Mouse (Mus musculus) heart, adult 8-10 months (tissue): Measurements from ENCODE around the gene Gch1. TPM values are rescaled to one million over a fixed set of nuclear protein-coding genes. Genes with fewer than 3 reads are reported as not detected.
"Not testable (repeated sequence)": the region's sequence is repeated elsewhere in the genome, so short reads cannot be mapped to it uniquely, and the experiment has no call there.

ENCODE experiments used
- DNase-seq: peaks from one replicate; pipeline ENCODE4 v3.0.0; 2022; ENCODE audit warnings: low spot score
- total RNA-seq, 4 experiments: library from RNA; stranded (reverse); gene quantifications; 2 replicates each; pipeline ENCODE4 v1.2.4; 2022

The Gch1 gene
- total RNA-seq, 4 experiments from 2014 or later: 5.5 to 6.8 (median 6.4) TPM

- no peak for DNase-seq
Observed at GRCm38 (mm10) chr14:47165741-47166140, 23.5 kb downstream of the Gch1 start.

GRCm38 (mm10) chr14:47165117-47165516, 24.1 kb downstream of the Gch1 start:
- DNase-seq: no peak

DNA sequence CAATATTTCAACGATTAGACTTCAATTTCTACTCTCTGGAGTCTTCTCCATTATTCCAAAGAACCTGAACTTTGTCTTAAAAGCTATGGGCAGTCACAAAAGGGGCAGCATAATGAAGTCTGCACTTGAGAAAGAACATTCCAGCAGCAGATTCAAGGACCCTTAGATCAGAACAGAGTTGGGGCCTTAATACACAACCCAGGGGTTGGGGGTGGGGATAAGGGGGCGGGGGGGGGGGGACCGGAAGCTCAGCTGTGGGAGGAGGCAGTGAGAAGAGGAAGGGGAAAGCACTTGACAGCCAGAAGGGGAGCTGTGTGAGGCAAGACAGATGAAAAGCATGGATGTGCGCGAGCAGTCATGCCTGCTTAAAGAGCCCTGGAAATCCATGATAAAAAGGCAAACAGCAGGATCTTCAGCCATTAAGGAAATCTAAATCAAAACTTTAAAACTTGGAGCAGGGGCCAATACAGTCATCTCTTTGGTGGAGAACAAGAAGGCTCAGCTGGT, 27.2 kb downstream of the Gch1 start:
- DNase-seq: no peak

GRCm38 (mm10) chr14:47160051-47160640, 29.1 kb downstream of the Gch1 start:
- DNase-seq: no peak

GRCm38 (mm10) chr14:47154303-47154702, 34.9 kb downstream of the Gch1 start:
- DNase-seq: no peak

DNA sequence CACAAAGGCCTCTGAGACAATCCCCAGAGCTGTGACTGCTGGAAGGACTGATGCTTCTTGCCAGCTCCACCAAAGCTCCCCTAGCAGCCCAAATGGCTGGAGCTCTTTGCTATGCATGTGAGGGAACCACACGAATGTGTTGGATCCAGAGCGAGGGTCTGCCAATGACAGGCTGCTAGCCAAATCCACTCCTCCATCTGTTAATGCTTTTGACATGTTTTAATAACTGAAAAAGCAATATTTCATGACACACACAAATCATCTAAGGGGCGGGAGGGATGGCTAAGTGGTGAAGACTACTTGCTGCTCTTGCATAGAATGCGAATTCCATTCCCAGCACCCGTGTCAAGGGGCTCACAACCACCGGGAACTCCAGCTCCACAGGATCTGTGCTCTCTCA, 37.9 kb downstream of the Gch1 start:
- no peak for DNase-seq

- no peak for DNase-seq
Observed at GRCm38 (mm10) chr14:47144326-47144725, 44.9 kb downstream of the Gch1 start.

DNA sequence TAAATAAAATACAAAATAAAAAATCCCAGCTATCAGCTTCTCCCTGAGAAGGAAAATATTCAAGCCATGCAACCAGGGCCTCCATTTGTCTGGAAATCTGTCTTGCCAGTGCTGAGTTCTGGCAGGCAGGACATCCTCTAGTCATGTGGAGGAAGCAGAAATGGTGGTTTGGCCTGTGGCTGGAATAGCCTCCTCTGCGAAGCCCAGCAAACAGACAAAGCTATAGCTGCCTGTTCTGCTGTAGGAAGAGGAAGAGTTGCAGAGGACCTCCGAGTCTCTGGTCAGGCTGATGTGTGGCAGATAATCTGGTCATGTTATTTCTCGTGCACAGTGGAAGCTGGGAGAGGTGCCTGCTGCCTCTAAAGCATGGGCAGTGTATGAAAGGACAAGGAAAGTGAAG, 50.4 kb downstream of the Gch1 start:
- DNase-seq: no peak

DNA sequence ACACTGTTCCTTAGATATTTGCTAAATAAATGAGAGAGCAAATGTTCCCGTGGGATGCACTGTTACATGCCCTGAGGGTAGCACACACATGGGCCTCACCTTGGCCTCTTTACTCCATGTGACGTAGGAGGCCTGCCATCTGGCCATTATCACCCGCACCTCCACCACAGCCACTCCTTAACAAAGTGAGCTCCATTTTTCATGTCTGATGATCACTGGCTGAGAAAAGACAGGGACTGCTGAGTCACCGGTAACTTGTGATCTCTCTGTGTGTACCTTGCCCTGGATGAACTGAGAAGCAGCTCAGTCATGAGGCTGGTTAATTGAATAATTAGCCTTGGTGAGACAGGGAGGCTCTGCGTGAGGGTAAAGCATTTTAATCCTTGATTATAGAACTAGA, 52.6 kb downstream of the Gch1 start:
- no peak for DNase-seq

DNA sequence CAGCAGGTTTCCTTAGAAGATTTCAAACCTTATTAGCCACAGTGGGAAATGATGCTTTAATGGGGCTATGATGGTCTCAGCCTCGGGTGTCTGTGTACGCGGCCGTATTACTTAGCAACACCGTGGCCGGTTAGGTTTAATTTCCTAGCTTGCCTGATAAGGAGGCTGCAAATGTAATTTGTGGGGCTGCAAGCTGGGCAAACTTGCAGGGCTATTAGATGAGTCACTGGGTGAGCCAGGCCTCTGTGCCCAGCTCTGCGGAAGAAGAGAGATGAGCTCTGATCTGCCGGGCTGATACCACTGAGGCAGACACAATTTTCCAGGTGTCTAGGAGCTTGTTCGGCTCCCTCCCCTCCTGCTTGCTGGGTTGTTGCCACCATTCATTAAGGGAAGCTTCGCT, 55.3 kb downstream of the Gch1 start:
- no peak for DNase-seq

- no peak for DNase-seq
Observed at GRCm38 (mm10) chr14:47127987-47128386, 61.2 kb downstream of the Gch1 start.

DNA sequence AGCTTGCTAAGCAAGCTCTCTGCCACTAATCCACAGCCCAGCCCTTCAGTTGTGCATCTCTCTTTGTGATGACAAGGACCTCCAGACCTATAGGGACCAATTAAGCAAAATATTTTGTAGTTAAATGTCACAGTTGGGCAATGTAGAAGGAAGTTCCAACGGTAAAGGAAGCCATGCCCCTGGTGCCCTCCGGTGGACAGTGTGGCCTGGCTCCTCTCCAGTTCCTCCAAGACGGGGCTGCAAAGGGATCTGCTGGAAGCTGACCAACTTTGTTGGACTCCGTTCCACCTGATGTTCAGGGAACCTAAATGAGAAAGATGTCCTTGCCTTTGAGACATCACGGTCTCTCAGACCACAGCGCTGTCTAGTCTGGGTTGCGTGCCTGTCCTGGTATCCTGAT, 71.7 kb downstream of the Gch1 start:
- DNase-seq: no peak

GRCm38 (mm10) chr14:47116062-47116762, 73.0 kb downstream of the Gch1 start:
- no peak for DNase-seq

DNA sequence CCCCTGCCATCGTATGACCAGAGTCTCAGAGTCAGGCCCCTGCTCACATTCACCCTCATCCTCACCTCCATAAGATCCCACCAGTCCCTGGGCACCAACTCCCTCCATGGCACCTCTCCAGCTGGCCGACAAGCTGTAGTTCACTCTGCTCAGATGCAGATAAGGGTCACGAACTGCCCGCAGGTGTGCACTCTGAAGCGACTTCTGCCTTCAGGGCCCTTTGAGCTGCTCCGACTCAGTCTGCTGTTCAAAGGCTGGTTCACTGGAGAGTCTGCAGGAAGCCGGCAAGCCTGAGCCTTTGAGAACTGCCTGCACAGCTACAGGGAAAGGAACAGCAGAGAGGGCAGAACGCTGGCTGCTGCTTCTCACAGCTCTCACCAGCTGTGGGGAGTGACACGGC, 74.1 kb downstream of the Gch1 start:
- DNase-seq: no peak

DNA sequence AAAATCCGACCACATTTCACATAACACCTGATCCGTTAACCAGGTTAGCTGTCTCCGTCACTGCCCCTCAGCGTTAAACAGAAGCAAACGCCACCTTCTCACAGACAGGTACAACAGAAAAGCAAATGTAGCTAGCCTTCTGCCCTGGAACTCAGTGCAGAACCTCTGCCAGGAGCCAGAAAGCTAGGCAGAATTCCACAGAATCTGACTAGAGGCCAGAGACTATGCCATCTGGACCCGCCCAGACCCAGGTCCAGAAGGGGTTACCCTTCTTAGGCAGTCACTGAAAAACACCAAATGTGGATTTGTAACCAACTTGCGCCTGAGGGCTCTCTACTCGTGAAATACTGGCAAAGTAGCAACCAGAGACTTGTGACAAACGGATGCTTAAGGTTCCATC, 77.9 kb downstream of the Gch1 start:
- DNase-seq: no peak

- not testable (repeated sequence) for DNase-seq
Observed at GRCm38 (mm10) chr14:47110391-47110790, 78.8 kb downstream of the Gch1 start.

DNA sequence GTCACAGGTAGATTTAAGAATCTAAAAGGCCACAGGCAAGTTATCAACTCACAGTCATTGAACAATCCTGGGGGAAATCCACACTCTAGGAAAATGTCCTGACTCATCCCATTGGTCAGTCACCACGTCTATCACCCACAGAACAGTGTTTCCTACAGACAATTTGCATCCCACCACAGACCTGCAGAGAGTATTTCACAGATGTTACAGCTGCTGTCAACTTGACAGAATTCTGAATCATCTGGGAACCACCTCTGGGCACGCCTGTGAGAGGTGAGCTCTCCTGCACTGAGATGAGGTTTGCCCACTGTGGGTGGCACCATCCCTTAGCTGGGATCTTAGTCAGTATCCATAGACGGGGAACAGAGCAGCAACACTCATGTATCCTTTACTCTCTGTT, 81.8 kb downstream of the Gch1 start:
- no peak for DNase-seq

DNA sequence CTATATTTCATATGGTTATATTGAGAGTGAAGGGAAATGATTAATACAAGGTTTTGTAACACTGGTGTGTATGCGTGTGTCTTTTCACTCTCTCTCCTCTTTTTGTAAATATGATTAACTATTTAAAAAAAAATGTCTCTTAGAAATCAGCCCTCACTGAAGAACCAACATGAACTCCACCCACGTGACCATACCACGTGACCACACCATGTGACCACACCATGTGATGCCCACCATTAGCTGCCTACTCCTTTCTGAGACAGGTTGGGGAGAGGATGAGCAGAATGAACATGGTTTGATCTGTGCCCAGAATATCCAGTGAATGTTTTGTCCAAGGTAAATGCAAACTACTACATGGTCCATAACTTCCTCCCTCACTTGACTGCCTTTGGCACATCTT, 83.5 kb downstream of the Gch1 start:
- no peak for DNase-seq

DNA sequence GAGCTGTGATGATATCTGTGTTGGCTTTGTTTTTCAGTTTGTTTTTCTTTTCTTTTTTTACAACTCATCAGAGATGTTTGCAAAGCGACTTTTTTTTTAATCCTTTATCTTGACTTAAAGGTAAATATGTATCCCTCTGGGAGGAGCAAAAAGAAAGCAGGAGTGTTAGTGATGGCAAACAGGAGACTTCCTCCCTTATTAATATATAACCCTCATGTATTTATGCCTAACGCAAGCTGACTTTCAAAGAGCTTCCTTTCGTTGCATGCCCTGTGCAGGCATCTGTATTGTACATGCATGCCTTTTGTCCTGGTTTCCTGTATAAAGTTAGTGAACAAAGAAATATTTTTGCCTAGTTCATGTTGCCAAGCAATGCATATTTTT, 84.0 kb downstream of the Gch1 start:
- no peak for DNase-seq

GRCm38 (mm10) chr14:47104246-47105173, 84.7 kb downstream of the Gch1 start:
- DNase-seq: no peak
